Mouse (Mus musculus): ENCODE measurements around the gene Lce3d. TPM values are rescaled to one million over a fixed set of nuclear protein-coding genes. Genes with fewer than 3 reads are reported as not detected.

The Lce3d gene
- polyA plus RNA-seq (2015; fragmentation: Nextera tagmentation; extraction: Ambion mirVana), result not detected in 2 replicates

- H3K9me3 ChIP-seq (replicated peaks), result no peaks in the 10 kb centered on the region
- no peak within 1 kb of the TSS for H3K27ac ChIP-seq (replicated peaks)
- no peak within 1 kb of the TSS for H3K9ac ChIP-seq
- H3K36me3 ChIP-seq (replicated peaks), result no peaks in the 10 kb centered on the region
- H3K4me1 ChIP-seq (replicated peaks), result no peaks in the 10 kb centered on the region
- H3K4me3 ChIP-seq (replicated peaks), result no peak within 1 kb of the TSS
- no peak for ATAC-seq (ENCODE audit: insufficient read depth)
- H3K27me3 ChIP-seq, result no peaks in the 10 kb centered on the region
- H3K4me2 ChIP-seq, result no peak within 1 kb of the TSS
- WGBS (ENCODE audit: insufficient replicate concordance), result 54% methylated on average over 1 of the region's 1 CpGs
These were observed at the start of gene Lce3d for GRCm38 (mm10) chr3:92957090-92957489. Gene Lce3d (plus strand): TSS chr3:92957390.

- H3K27me3 ChIP-seq, result no peaks in the 10 kb centered on the region
- H3K9me3 ChIP-seq (replicated peaks), result no peaks in the 10 kb centered on the region
- no peaks in the 10 kb centered on the region for H3K4me1 ChIP-seq (replicated peaks)
- H3K27ac ChIP-seq (replicated peaks), result no peak overlapping the region
- no peaks in the 10 kb centered on the region for H3K36me3 ChIP-seq (replicated peaks)
- no peak overlapping the region for H3K4me3 ChIP-seq (replicated peaks)
- ATAC-seq (ENCODE audit: insufficient read depth), result no peak
- WGBS (ENCODE audit: insufficient replicate concordance), result 18% methylated on average over 4 of the region's 4 CpGs
- no peak overlapping the region for H3K4me2 ChIP-seq
- H3K9ac ChIP-seq, result no peak overlapping the region
These were observed 49.6 kb upstream of the Lce3d start for GRCm38 (mm10) chr3:92907571-92907970.

- 41% methylated on average over 4 of the region's 4 CpGs for WGBS (ENCODE audit: insufficient replicate concordance)
- no peaks in the 10 kb centered on the region for H3K4me1 ChIP-seq (replicated peaks)
These were observed 36.8 kb upstream of the Lce3d start for GRCm38 (mm10) chr3:92920364-92920763.

GRCm38 (mm10) chr3:92926130-92926529 is 31.1 kb upstream of the Lce3d start, which contains the start of gene Lce3a:
Gene Lce3a (minus strand): TSS chr3:92926230.
- no peak for ATAC-seq (ENCODE audit: insufficient read depth)
- no peaks in the 10 kb centered on the region for H3K9me3 ChIP-seq (replicated peaks)
- no peak within 1 kb of the TSS for H3K4me3 ChIP-seq (replicated peaks)
- WGBS (ENCODE audit: insufficient replicate concordance), result 32% methylated on average over 2 of the region's 2 CpGs
- no peaks in the 10 kb centered on the region for H3K36me3 ChIP-seq (replicated peaks)
- H3K27ac ChIP-seq (replicated peaks), result no peak within 1 kb of the TSS
- H3K4me1 ChIP-seq (replicated peaks), result no peaks in the 10 kb centered on the region
- H3K9ac ChIP-seq, result no peak within 1 kb of the TSS
- H3K27me3 ChIP-seq, result no peaks in the 10 kb centered on the region
- no peak within 1 kb of the TSS for H3K4me2 ChIP-seq

More at GRCm38 (mm10) chr3:92920364-92920763, 36.8 kb upstream of the Lce3d start:
- H3K4me3 ChIP-seq (replicated peaks), result no peak overlapping the region
- H3K27me3 ChIP-seq, result no peaks in the 10 kb centered on the region
- H3K36me3 ChIP-seq (replicated peaks), result no peaks in the 10 kb centered on the region
- H3K27ac ChIP-seq (replicated peaks), result no peak overlapping the region
- no peaks in the 10 kb centered on the region for H3K9me3 ChIP-seq (replicated peaks)
- ATAC-seq (ENCODE audit: insufficient read depth), result no peak
- no peak overlapping the region for H3K4me2 ChIP-seq
- H3K9ac ChIP-seq, result no peak overlapping the region

GRCm38 (mm10) chr3:92932679-92933078 is 24.5 kb upstream of the Lce3d start, which contains the start of gene Lce3b:
Gene Lce3b (plus strand): TSS chr3:92932979.
- Histone ChIP-seq H3K27ac (replicated peaks) (no peak within 1 kb of the TSS), H3K4me3 (replicated peaks) (no peak within 1 kb of the TSS), H3K4me1 (replicated peaks) (no peaks in the 10 kb centered on the region), H3K36me3 (replicated peaks) (no peaks in the 10 kb centered on the region), H3K27me3 (no peaks in the 10 kb centered on the region), H3K9me3 (replicated peaks) (no peaks in the 10 kb centered on the region), H3K9ac (no peak within 1 kb of the TSS), H3K4me2 (no peak within 1 kb of the TSS)
- ATAC-seq (ENCODE audit: insufficient read depth), result no peak
- 37% methylated on average over 2 of the region's 2 CpGs for WGBS (ENCODE audit: insufficient replicate concordance)

GRCm38 (mm10) chr3:92944186-92944585 is 13.0 kb upstream of the Lce3d start, which contains the start of gene Lce3c:
Gene Lce3c (plus strand): TSS chr3:92944486.
- no peaks in the 10 kb centered on the region for H3K9me3 ChIP-seq (replicated peaks)
- H3K4me1 ChIP-seq (replicated peaks), result no peaks in the 10 kb centered on the region
- no peaks in the 10 kb centered on the region for H3K36me3 ChIP-seq (replicated peaks)
- no peak for ATAC-seq (ENCODE audit: insufficient read depth)
- H3K27ac ChIP-seq (replicated peaks), result no peak within 1 kb of the TSS
- no peak within 1 kb of the TSS for H3K4me3 ChIP-seq (replicated peaks)
- H3K9ac ChIP-seq, result no peak within 1 kb of the TSS
- WGBS (ENCODE audit: insufficient replicate concordance), result 52% methylated on average over 1 of the region's 1 CpGs
- H3K4me2 ChIP-seq, result no peak within 1 kb of the TSS
- no peaks in the 10 kb centered on the region for H3K27me3 ChIP-seq

GRCm38 (mm10) chr3:92966761-92967160 is 9.6 kb downstream of the Lce3d start, which contains the start of gene Lce3e:
Gene Lce3e (plus strand): TSS chr3:92967061.
- Histone ChIP-seq H3K27me3 (no peaks in the 10 kb centered on the region), H3K27ac (replicated peaks) (no peak within 1 kb of the TSS), H3K4me3 (replicated peaks) (no peak within 1 kb of the TSS), H3K9me3 (replicated peaks) (no peaks in the 10 kb centered on the region), H3K9ac (no peak within 1 kb of the TSS), H3K4me2 (no peak within 1 kb of the TSS), H3K36me3 (replicated peaks) (no peaks in the 10 kb centered on the region), H3K4me1 (replicated peaks) (no peaks in the 10 kb centered on the region)
- 63% methylated on average over 2 of the region's 2 CpGs for WGBS (ENCODE audit: insufficient replicate concordance)
- no peak for ATAC-seq (ENCODE audit: insufficient read depth)

- no peak overlapping the region for H3K4me2 ChIP-seq
- H3K9me3 ChIP-seq (replicated peaks), result no peaks in the 10 kb centered on the region
- no peaks in the 10 kb centered on the region for H3K4me1 ChIP-seq (replicated peaks)
- no peaks in the 10 kb centered on the region for H3K36me3 ChIP-seq (replicated peaks)
- H3K4me3 ChIP-seq (replicated peaks), result no peak overlapping the region
- ATAC-seq (ENCODE audit: insufficient read depth), result no peak
- H3K27ac ChIP-seq (replicated peaks), result no peak overlapping the region
- 61% methylated on average over 2 of the region's 2 CpGs for WGBS (ENCODE audit: insufficient replicate concordance)
- no peak overlapping the region for H3K9ac ChIP-seq
- H3K27me3 ChIP-seq, result no peaks in the 10 kb centered on the region
These were observed 21.3 kb downstream of the Lce3d start for GRCm38 (mm10) chr3:92978484-92978883.

GRCm38 (mm10) chr3:92991926-92992325 is 34.7 kb downstream of the Lce3d start, which contains the start of gene Lce3f:
Gene Lce3f (plus strand): TSS chr3:92992226.
- no peak for ATAC-seq (ENCODE audit: insufficient read depth)

GRCm38 (mm10) chr3:92998691-92999090 is 41.5 kb downstream of the Lce3d start:
- ATAC-seq (ENCODE audit: insufficient read depth), result no peak
- 6% methylated on average over 7 of the region's 7 CpGs for WGBS (ENCODE audit: insufficient replicate concordance)

More at GRCm38 (mm10) chr3:92991926-92992325, 34.7 kb downstream of the Lce3d start, which contains the start of gene Lce3f:
- Histone ChIP-seq H3K27me3 (no peaks in the 10 kb centered on the region), H3K9ac (no peak within 1 kb of the TSS), H3K36me3 (replicated peaks) (no peaks in the 10 kb centered on the region), H3K4me2 (no peak within 1 kb of the TSS), H3K27ac (replicated peaks) (no peak within 1 kb of the TSS), H3K9me3 (replicated peaks) (no peaks in the 10 kb centered on the region), H3K4me3 (replicated peaks) (no peak within 1 kb of the TSS), H3K4me1 (replicated peaks) (no peaks in the 10 kb centered on the region)

GRCm38 (mm10) chr3:93000621-93001020 is 43.4 kb downstream of the Lce3d start:
- no peak overlapping the region for H3K27ac ChIP-seq (replicated peaks)
- 59% methylated on average over 3 of the region's 3 CpGs for WGBS (ENCODE audit: insufficient replicate concordance)
- H3K4me3 ChIP-seq (replicated peaks), result no peak overlapping the region
- no peaks in the 10 kb centered on the region for H3K4me1 ChIP-seq (replicated peaks)
- H3K9ac ChIP-seq, result no peak overlapping the region
- H3K36me3 ChIP-seq (replicated peaks), result no peaks in the 10 kb centered on the region
- no peak for ATAC-seq (ENCODE audit: insufficient read depth)
- no peak overlapping the region for H3K4me2 ChIP-seq
- H3K9me3 ChIP-seq (replicated peaks), result no peaks in the 10 kb centered on the region
- H3K27me3 ChIP-seq, result no peaks in the 10 kb centered on the region

More at GRCm38 (mm10) chr3:92998691-92999090, 41.5 kb downstream of the Lce3d start:
- Histone ChIP-seq H3K36me3 (replicated peaks) (no peaks in the 10 kb centered on the region), H3K4me1 (replicated peaks) (no peaks in the 10 kb centered on the region), H3K9ac (no peak overlapping the region), H3K27me3 (no peaks in the 10 kb centered on the region), H3K4me2 (no peak overlapping the region), H3K4me3 (replicated peaks) (no peak overlapping the region), H3K27ac (replicated peaks) (no peak overlapping the region), H3K9me3 (replicated peaks) (no peaks in the 10 kb centered on the region)

GRCm38 (mm10) chr3:93002843-93003242 is 45.7 kb downstream of the Lce3d start:
- no peak overlapping the region for H3K4me2 ChIP-seq
- H3K9ac ChIP-seq, result no peak overlapping the region
- no peaks in the 10 kb centered on the region for H3K36me3 ChIP-seq (replicated peaks)
- H3K27ac ChIP-seq (replicated peaks), result no peak overlapping the region
- WGBS (ENCODE audit: insufficient replicate concordance), result 47% methylated on average over 4 of the region's 4 CpGs
- H3K27me3 ChIP-seq, result no peaks in the 10 kb centered on the region
- no peaks in the 10 kb centered on the region for H3K9me3 ChIP-seq (replicated peaks)
- no peak for ATAC-seq (ENCODE audit: insufficient read depth)
- H3K4me3 ChIP-seq (replicated peaks), result no peak overlapping the region
- H3K4me1 ChIP-seq (replicated peaks), result no peaks in the 10 kb centered on the region

Data from liver, embryonic 15.5 days (tissue).